Mouse (Mus musculus) neural tube, embryonic 15.5 days (tissue): ENCODE measurements at regions not wholly inside any gene's neighbourhood (a gene's known extent, or its start where the extent isn't known, plus 50 kb on each side); places are given as distances from the start of the nearest gene placed in this dataset.

ENCODE experiments used
- ATAC-seq: fragments of 200-750 bp; cut with Nextera tagmentation; 2 replicates; pipeline ENCODE4 v1.8.0; 2017; ENCODE audit warnings: mild to moderate bottlenecking, moderate TSS enrichment, moderate library complexity; ENCODE audit not compliant: low FRiP score
- H3K27ac ChIP-seq: fragments of 300-500 bp; sonication (generic); replicated peaks from 2 replicates; pipeline ENCODE4 v1.5.1; 2015; ENCODE audit warnings: mild to moderate bottlenecking, inconsistent platforms
- H3K27me3 ChIP-seq: fragments of 300-500 bp; sonication (generic); replicated peaks from 2 replicates; pipeline ENCODE4 v1.6.1; 2015; ENCODE audit warnings: inconsistent platforms
- H3K36me3 ChIP-seq: fragments of 300-500 bp; sonication (generic); 2 replicates; pipeline ENCODE4 v1.6.1; 2015; ENCODE audit warnings: inconsistent platforms
- H3K4me1 ChIP-seq: fragments of 300-500 bp; sonication (generic); 2 replicates; pipeline ENCODE4 v1.6.1; 2015; ENCODE audit warnings: inconsistent platforms
- H3K4me2 ChIP-seq: fragments of 300-500 bp; sonication (generic); 2 replicates; pipeline ENCODE4 v1.6.1; 2015; ENCODE audit warnings: inconsistent platforms, mild to moderate bottlenecking, moderate library complexity
- H3K4me3 ChIP-seq: fragments of 300-500 bp; sonication (generic); replicated peaks from 2 replicates; pipeline ENCODE4 v1.5.1; 2015; ENCODE audit warnings: mild to moderate bottlenecking, inconsistent platforms
- H3K9ac ChIP-seq: fragments of 300-500 bp; sonication (generic); replicated peaks from 2 replicates; pipeline ENCODE4 v1.6.1; 2015; ENCODE audit warnings: mild to moderate bottlenecking, inconsistent platforms
- H3K9me3 ChIP-seq: fragments of 300-500 bp; sonication (generic); replicated peaks from 2 replicates; pipeline ENCODE4 v1.6.1; 2016; ENCODE audit warnings: inconsistent platforms
- WGBS: fragments of 180-500 bp; shearing (Covaris S2); methylation state at CpG from one replicate; pipeline ENCODE4 v1.1.7; 2015; ENCODE audit warnings: mixed read lengths; 5-methylcytosine and 5-hydroxymethylcytosine counted together

- no peak for ATAC-seq
- H3K36me3 ChIP-seq = no peaks in the 10 kb centered on the region
- H3K4me1 ChIP-seq = peaks cover 40% of the 10 kb centered on the region
- H3K9me3 ChIP-seq = no peaks in the 10 kb centered on the region
- H3K27me3 ChIP-seq = no peaks in the 10 kb centered on the region
- H3K4me3 ChIP-seq = no peak overlapping the region
- peak overlapping the region; percentile 57 for H3K27ac ChIP-seq
- 39% methylated on average over 3 of the region's 3 CpGs for WGBS
- peak overlapping the region; percentile 48 for H3K4me2 ChIP-seq
- H3K9ac ChIP-seq = no peak overlapping the region
Observed at GRCm38 (mm10) chr3:146337429-146337828, 67.0 kb upstream of the Ssx2ip start.

GRCm38 (mm10) chr3:146337861-146338281 lies 66.6 kb upstream of the Ssx2ip start:
- H3K4me2 ChIP-seq = peak overlapping the region; percentile 48
- H3K27me3 ChIP-seq = no peaks in the 10 kb centered on the region
- no peaks in the 10 kb centered on the region for H3K36me3 ChIP-seq
- ATAC-seq = peak; percentile 64
- no peak overlapping the region for H3K4me3 ChIP-seq
- H3K27ac ChIP-seq = peak overlapping the region; percentile 57
- peaks cover 40% of the 10 kb centered on the region for H3K4me1 ChIP-seq
- 3% methylated on average over 7 of the region's 7 CpGs for WGBS
- H3K9ac ChIP-seq = 0 out of 2 replicates have a peak overlapping the region, but pooled peaks have one; percentile 36
- no peaks in the 10 kb centered on the region for H3K9me3 ChIP-seq

DNA sequence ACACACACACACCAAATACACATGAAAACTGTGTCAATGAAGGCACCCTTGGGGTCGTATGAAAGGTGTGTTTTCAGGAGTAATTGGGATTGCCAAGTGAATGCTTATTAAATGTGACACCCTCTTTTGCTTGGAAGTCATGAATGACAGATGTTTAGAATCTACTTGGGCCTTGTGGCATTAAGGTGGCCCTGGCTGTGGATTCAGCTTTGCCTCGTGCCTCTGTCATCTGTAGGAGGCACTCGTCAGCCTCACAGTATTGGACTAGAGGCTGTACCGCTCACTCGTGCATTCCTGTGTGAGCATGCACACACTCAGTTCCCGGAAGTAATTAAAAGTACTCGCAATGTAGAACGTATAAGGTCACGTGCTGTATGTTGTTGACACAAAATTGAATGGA lies 66.0 kb upstream of the Ssx2ip start:
- no peak overlapping the region for H3K4me2 ChIP-seq
- no peak overlapping the region for H3K27ac ChIP-seq
- H3K9me3 ChIP-seq = no peaks in the 10 kb centered on the region
- no peaks in the 10 kb centered on the region for H3K36me3 ChIP-seq
- H3K9ac ChIP-seq = no peak overlapping the region
- no peak for ATAC-seq
- peaks cover 40% of the 10 kb centered on the region for H3K4me1 ChIP-seq
- no peaks in the 10 kb centered on the region for H3K27me3 ChIP-seq
- no peak overlapping the region for H3K4me3 ChIP-seq
- 69% methylated on average over 9 of the region's 9 CpGs for WGBS

DNA sequence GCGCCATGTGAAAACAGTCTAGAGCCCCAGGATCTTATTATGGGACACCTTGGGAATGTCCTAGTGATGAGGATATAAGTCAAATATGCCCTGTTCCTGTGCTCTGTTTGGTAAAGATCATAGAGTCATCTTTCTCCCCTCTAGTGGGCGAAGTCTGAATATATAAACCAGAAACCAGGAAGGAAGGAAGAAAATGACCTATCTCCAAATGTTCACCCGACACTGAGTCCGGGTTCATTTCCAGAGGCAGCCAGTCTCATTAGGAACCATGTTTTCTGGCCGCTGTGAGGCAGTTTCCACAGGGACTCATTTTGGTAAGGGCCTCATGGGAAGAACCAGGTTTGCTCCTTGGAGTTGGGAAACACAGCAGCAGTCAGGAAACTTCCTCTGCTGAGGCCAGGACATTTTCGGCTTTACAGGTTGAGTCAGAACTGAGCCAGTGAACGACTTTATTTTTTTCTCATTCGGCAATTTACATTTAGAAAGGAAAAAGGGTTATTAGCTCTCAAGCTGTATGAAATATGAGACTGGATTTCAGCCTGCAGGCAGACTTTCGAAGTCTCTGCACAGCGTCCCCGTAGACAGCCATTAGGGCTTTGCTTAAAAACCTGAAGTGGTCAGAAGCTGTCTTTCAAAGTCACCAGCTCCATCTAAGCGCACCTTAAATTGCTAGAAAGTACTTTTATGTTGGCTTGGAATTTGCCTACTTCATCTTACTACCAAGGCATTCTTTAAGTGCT lies 64.0 kb upstream of the Ssx2ip start:
- 68% methylated on average over 12 of the region's 12 CpGs for WGBS
- Histone ChIP-seq H3K4me3 (no peak overlapping the region), H3K4me2 (no peak overlapping the region), H3K27ac (no peak overlapping the region; the same call in none of the 2 replicates), H3K36me3 (no peaks in the 10 kb centered on the region), H3K9me3 (no peaks in the 10 kb centered on the region), H3K4me1 (peaks cover 46% of the 10 kb centered on the region), H3K9ac (no peak overlapping the region), H3K27me3 (0 out of 2 replicates have a peak, but pooled peaks cover 2% of the 10 kb centered on the region)
- no peak for ATAC-seq

DNA sequence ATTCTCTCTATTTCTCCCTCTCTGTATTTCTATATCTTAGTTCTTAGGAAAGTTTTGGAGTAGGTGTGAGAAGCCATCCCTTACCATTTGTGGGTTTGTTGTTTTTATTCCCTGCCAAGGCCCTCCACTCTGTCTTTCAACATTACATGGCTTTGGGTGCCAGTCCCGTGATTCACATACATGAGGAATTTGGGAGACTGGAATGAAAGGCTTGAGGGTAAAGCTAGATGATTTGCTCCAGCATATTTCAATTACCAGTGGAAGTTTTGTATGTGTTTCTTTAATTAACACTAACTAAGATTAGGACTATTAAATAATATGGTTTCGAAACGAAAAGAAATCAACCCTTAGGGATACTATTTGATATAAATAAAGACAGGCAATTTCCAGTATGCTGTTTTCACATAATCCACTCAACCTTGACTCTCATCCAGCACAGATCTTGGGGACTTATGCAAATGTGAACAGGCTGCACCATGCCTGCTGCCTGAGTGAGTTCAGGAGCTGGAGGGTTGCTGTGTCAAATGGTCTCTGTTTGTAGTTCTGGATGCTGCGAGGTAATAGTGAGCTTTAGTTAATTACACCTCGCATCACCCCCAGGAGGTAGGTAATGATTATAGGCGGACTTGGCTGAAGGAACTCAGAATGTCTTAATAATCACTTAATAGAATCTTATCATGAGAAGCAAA lies 62.6 kb upstream of the Ssx2ip start:
- peaks cover 56% of the 10 kb centered on the region for H3K4me1 ChIP-seq
- no peak overlapping the region for H3K9ac ChIP-seq
- H3K27me3 ChIP-seq = 0 out of 2 replicates have a peak, but pooled peaks cover 2% of the 10 kb centered on the region
- no peaks in the 10 kb centered on the region for H3K9me3 ChIP-seq
- H3K36me3 ChIP-seq = no peaks in the 10 kb centered on the region
- H3K27ac ChIP-seq = no peak overlapping the region
- no peak overlapping the region for H3K4me3 ChIP-seq
- peak; percentile 29 for ATAC-seq
- WGBS = 45% methylated on average over 6 of the region's 6 CpGs
- H3K4me2 ChIP-seq = no peak overlapping the region

DNA sequence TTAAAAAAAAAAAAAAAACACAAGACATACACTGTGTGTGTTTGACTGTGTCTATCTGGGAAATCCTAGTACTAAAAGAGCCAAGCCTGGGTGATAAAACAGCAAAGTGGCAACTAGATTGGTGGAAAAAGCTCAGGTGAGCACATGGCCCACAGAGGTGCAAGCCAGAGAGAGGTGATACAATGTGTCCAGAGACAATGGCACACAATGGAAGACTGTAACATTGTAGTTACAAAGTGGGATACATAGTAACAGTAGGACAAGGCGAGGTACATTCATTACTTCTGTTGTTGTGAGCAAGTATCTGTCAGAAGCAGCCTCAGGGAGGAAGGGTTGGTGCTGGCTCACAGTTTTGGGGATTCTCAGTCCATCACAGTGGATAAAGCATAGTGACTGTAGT lies 61.7 kb upstream of the Ssx2ip start:
- H3K27ac ChIP-seq = peak overlapping the region; percentile 37
- no peaks in the 10 kb centered on the region for H3K36me3 ChIP-seq
- H3K4me1 ChIP-seq = peaks cover 47% of the 10 kb centered on the region
- no peak overlapping the region for H3K9ac ChIP-seq
- H3K4me3 ChIP-seq = no peak overlapping the region
- no peak overlapping the region for H3K4me2 ChIP-seq
- H3K27me3 ChIP-seq = 0 out of 2 replicates have a peak, but pooled peaks cover 2% of the 10 kb centered on the region
- no peaks in the 10 kb centered on the region for H3K9me3 ChIP-seq
- no peak for ATAC-seq
- 90% methylated on average over 1 of the region's 1 CpGs for WGBS

- H3K4me3 ChIP-seq = no peak overlapping the region
- H3K4me1 ChIP-seq = peaks cover 38% of the 10 kb centered on the region
- no peak overlapping the region for H3K9ac ChIP-seq
- 61% methylated on average over 9 of the region's 9 CpGs for WGBS
- H3K36me3 ChIP-seq = no peaks in the 10 kb centered on the region
- H3K4me2 ChIP-seq = no peak overlapping the region
- no peak for ATAC-seq
- H3K9me3 ChIP-seq = no peaks in the 10 kb centered on the region
- 0 out of 2 replicates have a peak, but pooled peaks cover 2% of the 10 kb centered on the region for H3K27me3 ChIP-seq
- no peak overlapping the region for H3K27ac ChIP-seq
Observed at GRCm38 (mm10) chr3:146343649-146344401, 60.6 kb upstream of the Ssx2ip start.

GRCm38 (mm10) chr3:146344402-146345025 lies 59.9 kb upstream of the Ssx2ip start:
- Histone ChIP-seq H3K4me2 (no peak overlapping the region), H3K27ac (peak overlapping the region; percentile 58; the same call in 1 of the 2 replicates), H3K27me3 (0 out of 2 replicates have a peak, but pooled peaks cover 2% of the 10 kb centered on the region), H3K4me1 (peaks cover 36% of the 10 kb centered on the region), H3K36me3 (no peaks in the 10 kb centered on the region), H3K4me3 (no peak overlapping the region), H3K9me3 (no peaks in the 10 kb centered on the region), H3K9ac (no peak overlapping the region)
- ATAC-seq = no peak
- 62% methylated on average over 11 of the region's 11 CpGs for WGBS

DNA sequence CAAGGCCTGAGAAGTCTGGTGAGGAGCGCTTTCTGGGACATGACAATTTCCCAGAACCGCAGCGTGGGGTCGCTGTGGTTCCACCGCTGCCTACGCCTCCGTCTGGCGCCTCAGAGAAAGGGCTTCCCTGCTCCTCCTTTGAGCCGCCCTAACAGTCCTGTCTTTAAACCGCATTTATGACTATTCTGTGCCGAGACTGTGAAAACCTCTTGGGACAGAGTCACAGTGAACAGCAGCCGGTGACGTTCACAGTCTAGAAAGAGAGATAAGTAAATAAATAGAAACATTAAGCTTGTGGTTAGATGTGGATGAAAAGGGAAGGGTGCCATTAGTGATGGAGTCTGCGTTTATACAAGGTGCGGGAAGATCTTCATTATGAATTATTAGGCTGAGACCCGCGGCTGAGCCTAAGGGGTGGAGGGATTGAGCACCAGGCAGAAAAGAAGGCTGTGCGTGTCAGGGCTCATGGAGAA lies 59.1 kb upstream of the Ssx2ip start:
- no peaks in the 10 kb centered on the region for H3K36me3 ChIP-seq
- H3K4me2 ChIP-seq = peak overlapping the region; percentile 59
- H3K9me3 ChIP-seq = no peaks in the 10 kb centered on the region
- peak overlapping the region; percentile 53 for H3K9ac ChIP-seq
- H3K27ac ChIP-seq = peak overlapping the region; percentile 85
- peak; percentile 86 for ATAC-seq
- H3K4me1 ChIP-seq = peaks cover 32% of the 10 kb centered on the region
- 2% methylated on average over 18 of the region's 18 CpGs for WGBS
- peak overlapping the region; percentile 37 for H3K4me3 ChIP-seq
- 0 out of 2 replicates have a peak, but pooled peaks cover 2% of the 10 kb centered on the region for H3K27me3 ChIP-seq

DNA sequence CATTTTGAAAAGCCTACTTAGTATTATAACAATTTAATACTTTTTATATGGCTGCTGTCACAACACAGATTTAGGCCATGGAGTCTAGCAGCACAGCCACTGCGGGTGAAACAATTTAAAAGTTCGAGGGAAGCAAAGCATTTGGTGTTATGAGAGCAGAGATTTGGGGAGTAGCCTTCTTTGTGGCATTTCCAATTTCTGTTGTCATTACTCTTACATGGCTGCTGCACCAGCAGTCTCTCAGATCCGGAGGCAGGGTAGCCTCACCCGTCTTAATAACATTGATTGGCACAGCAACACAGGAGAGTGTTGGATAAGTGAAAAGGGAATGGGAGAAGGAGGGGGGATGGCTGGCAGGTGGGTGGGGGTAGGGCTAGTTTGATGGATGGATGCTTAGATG lies 58.5 kb upstream of the Ssx2ip start:
- Histone ChIP-seq H3K9ac (peak overlapping the region; percentile 53; the same call in 1 of the 2 replicates), H3K9me3 (no peaks in the 10 kb centered on the region), H3K4me2 (peak overlapping the region; percentile 59), H3K4me1 (peaks cover 27% of the 10 kb centered on the region), H3K27me3 (0 out of 2 replicates have a peak, but pooled peaks cover 2% of the 10 kb centered on the region), H3K27ac (peak overlapping the region; percentile 85; the same call in 1 of the 2 replicates), H3K36me3 (no peaks in the 10 kb centered on the region), H3K4me3 (peak overlapping the region; percentile 37)
- no peak for ATAC-seq
- 53% methylated on average over 4 of the region's 4 CpGs for WGBS

DNA sequence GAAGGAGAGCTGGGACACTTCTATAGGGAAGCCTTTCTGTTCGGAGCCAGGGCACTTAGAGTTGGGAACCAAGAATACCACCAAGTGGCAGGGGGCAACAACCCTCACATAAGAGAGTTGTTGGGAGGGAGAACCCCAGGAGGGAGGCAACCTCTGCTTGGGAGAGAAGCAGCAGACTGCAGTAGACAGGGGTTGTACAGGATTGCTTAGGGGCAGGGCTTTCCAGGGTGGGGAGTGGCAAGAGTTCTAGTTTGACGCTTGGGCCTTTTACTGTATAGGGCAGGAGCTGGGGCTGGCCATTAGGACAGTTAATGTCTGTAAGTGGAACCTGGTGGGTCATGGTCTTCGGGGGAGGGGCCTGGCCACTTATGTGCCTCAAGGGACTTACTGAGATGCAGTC lies 57.1 kb upstream of the Ssx2ip start:
- Histone ChIP-seq H3K4me2 (no peak overlapping the region), H3K9me3 (no peaks in the 10 kb centered on the region), H3K27me3 (0 out of 2 replicates have a peak, but pooled peaks cover 2% of the 10 kb centered on the region), H3K9ac (no peak overlapping the region), H3K36me3 (no peaks in the 10 kb centered on the region), H3K4me1 (peaks cover 24% of the 10 kb centered on the region), H3K27ac (no peak overlapping the region), H3K4me3 (no peak overlapping the region)
- 92% methylated on average over 3 of the region's 3 CpGs for WGBS
- no peak for ATAC-seq
